Mouse (Mus musculus) adipocyte (in vitro differentiated cells): ENCODE measurements around the gene Chst10.

Source experiments
- DNase-seq: peaks from one replicate; pipeline ENCODE4 v3.0.0-alpha.2; 2016; ENCODE audit warnings: low spot score

The Chst10 gene

DNA sequence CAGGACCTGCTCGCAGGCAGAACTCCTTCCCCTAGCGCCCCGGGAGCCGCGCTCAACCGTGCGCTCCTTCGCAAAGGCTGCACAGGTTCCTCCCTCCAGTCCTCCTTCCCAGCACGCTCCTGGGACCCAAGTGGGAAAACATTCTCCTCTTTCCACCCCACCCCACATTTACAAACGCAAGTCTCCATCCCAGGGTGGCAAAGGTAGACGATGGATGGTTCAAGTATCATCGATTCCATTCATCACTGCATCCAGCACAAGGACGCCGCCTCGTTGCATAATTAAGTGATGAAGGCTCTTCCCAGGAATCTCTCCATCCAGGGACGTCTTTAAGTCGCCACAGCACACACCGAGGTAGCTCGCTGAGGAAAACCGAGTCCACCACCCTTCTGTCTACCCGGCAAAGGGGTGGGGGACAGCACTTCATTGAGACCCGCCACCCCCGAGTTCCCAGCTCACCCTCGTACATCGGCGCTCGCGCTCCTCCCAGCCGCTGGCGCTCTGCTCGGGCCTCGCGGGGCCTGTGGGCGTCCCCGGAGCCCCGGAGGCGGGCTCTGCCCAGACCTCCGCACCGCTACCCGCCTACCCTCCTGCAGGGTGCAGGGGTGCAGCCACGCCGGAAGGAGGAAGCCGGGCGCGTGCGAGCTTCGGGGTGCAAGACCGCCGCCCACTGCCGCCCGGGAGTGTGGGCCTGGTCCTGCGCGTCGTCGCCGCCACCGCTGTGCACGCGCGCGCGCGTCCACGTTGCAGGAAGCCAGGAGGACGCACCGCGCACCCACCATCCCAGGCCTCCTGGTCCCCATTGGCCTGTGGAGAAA, at the start of gene Chst10:
Gene Chst10 (minus strand): TSS at position 731 of the 818 bp plus-strand sequence.
- no peak for DNase-seq

- peak; percentile 22 for DNase-seq
These were observed 41.6 kb upstream of the Chst10 start for GRCm38 (mm10) chr1:38939608-38940007.

DNA sequence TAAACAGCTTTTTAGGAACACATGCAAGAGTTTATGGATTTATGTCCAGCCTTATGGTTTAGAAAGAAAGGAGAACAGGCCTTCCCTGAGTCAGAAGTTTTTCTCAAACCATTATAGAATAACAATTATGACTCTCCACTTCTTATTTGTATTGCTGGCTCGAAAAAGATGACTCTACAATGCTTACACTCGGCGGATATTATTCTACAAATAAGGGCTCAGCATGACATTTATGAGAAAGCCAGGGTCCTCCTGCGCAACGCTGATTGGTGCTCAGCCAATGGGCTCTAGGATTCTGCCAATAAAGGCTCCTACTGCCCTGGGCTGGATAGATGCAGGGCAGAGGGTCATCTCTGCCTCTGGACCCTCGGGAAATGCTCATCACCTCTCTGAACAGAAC, 40.9 kb upstream of the Chst10 start, which contains the start of gene Nms:
Gene Nms (plus strand): TSS at position 301 of the 400 bp plus-strand sequence.
- DNase-seq = no peak

GRCm38 (mm10) chr1:38936780-38937179, 38.8 kb upstream of the Chst10 start:
- DNase-seq = peak; percentile 8

DNA sequence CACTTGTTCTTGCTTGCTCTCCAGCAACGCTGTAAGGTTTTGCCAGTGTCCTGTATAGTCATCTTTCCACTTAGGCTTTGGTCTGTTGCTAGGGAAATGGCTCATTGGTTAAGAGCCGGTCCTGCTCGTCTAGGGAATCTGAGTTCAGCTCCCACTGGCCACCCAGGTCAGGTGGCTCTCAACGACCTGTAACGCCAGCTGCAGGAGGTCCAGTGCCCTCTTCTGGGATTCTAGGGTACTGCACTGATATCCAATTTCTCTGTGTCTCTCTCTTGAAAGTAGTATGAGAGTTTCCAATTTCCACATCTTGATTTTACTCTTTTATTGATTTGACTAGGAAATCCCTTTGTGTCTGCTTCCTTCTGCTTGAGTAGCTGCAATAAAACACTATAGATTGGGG, 36.7 kb upstream of the Chst10 start:
- DNase-seq = no peak

DNA sequence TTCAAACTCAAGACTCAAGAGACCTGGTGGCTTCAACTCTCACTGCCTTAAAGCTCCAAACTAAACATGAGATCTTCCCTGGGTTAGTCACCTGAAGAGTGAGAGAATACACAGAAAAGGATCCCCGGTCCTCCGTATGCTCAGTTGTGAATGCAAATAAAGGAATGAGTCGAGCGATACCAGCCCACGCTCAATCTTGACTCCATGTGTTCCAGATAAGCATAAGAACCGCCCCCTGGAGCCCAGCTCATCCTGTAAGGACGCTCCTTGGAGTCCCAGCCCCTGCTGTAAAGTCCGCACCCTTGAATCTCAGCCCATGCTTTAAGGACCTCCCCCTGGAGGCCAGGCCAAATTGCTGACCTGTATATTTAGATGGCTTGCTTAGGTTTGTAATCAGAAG, 32.8 kb upstream of the Chst10 start:
- no peak for DNase-seq

- no peak for DNase-seq
These were observed 31.5 kb upstream of the Chst10 start for GRCm38 (mm10) chr1:38929468-38929867.

DNA sequence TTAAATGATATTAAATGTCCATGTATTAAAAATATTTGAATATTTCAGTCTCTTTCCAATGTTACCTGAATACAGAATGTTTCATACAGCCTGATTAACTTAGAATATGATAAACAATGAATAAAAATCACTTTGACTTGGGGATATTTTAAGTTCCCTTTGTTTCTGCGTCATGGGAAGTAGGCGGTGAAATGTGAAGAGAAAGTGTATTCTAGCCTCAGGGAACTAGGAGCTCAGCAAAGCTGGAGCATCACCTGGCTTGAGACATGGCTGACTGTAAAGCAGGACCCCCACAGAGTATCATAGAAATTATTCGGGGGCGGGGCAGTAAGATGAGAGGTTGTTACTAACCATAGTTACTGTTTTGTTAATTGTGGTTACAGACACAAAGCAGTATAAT, 31.0 kb upstream of the Chst10 start:
- DNase-seq = no peak

DNA sequence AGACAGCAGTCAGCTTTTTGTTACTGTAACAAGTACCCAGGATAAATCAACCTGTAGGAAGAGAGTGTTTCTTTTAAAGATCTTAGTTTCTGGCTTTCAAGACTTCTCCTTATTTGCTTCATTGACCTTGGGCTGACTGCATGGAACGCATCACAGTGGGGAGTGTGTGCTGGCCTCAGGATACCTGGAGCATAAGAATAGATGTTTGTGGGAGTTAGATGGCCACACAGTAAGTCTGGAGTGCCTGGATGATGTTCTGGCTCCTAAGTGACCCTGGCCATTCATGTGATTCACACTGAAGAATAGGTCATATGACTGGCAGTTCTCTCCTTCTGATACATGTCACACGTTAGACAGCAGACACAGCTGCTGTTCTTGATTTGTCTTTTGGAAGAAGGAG, 6.0 kb upstream of the Chst10 start:
- no peak for DNase-seq

DNA sequence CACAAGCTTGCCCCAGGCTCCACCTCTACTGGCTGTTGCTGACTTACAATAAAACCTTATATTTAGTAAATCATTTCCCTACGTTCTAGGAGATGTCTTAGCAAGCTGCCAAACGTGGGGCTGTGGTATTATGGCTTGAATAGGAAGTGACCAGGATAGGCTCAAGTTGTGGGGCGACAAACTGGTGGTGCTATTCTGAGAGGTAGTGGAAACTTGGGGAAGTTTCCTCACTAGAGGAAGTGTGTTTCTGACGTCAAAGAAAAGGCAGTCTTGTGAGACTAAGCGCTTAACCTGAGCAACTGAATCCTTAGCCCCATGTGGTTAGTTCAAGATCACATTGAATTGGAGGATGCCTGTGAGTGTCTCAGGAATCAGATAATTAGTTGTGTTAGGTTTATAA, 4.6 kb upstream of the Chst10 start:
- no peak for DNase-seq

DNA sequence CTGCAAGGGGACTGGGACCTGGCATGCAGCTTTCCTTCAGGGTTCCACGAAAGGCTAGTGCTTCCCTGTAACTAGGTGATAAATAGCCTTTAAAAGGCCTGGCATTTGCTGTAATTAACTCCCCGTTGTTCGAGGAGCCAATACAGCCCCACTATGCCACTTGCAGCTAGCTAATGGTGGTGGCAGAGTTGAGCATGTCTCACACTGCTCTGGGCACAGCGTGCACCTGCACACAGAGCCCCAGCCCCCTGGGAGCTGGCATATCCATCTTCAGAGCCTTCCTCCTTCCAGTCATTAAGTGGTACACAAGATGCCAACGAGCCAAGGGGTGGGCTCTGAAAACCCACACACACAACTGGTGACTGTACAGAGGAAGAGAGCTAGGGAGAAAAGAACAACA, 4.9 kb downstream of the Chst10 start:
- no peak for DNase-seq

DNA sequence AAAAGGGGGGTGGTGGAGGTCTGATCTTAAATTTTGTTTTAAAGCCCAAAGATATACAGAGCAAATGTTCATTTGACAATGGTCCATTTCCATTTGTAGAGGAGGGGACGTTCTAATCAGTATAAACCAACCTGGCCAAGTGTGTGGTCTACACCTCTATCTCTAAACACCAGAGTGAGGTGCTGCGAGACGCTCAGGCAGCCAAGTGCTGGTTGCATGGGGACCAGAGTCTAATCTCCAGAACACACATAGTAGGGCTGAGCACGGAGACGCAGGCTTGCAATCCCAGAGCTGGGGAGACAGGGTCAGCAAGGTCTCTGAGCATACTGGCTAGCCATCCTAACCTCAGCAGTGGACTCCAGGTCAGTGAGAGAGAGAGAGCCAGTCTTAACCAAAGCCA, 6.5 kb downstream of the Chst10 start:
- no peak for DNase-seq

DNA sequence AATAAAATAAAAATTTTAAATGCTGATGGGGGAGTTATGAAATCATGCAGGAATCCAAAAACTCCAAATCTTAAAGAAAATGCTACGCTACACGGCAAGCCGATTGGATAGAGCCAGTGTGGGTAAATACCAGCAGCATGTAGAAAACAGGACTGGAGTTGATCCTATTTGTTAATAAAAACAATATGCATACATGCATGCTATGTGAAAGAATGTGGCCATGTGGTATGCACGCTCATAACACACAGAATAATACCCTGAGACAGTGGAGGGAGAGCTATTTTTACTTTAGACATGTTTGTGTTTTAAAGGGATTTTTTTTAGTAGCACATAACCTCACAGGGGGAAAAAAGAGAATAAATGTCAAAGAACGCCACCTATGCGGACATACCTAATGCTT, 9.2 kb downstream of the Chst10 start:
- DNase-seq = no peak

DNA sequence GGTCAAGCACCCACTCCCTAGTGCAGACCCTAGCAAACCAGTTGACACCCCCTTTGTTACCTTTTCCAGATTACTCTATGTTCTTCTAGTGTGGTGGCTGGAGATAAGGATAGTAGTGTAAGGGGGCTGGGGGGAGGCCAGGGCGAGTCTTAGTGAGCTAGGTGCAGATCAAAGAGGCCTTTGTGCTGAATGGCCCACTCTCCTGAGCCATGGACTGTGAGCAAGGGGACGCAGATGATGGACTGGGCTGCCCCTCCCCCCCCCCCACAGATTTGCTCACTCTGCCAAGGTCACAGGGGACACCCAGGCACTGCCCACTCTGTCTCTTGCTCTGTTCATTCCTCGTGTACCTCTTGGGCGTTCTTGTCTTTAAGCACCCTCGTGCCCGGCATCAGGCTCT, 10.9 kb downstream of the Chst10 start:
- no peak for DNase-seq

GRCm38 (mm10) chr1:38886602-38887001, 11.4 kb downstream of the Chst10 start:
- no peak for DNase-seq

DNA sequence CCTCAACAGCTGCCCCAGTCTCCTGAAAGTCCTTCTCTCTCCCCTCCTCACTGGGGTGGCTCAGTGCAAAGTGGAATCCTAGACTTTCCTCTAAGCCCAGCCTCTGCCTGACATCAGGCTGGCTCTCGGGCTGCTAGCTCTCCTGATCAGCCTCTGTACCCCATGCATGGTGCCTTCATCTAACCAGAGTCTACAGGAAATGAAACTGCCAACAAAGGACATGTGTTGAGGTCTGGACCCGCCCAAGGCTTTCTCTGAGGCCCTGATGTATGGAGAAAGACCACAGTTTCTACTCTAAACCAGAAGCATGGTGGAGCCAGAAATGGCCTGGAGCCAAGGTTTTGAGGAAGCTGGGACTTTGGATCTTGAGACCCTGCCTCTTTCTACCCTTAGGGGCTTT, 12.0 kb downstream of the Chst10 start:
- DNase-seq = no peak

DNA sequence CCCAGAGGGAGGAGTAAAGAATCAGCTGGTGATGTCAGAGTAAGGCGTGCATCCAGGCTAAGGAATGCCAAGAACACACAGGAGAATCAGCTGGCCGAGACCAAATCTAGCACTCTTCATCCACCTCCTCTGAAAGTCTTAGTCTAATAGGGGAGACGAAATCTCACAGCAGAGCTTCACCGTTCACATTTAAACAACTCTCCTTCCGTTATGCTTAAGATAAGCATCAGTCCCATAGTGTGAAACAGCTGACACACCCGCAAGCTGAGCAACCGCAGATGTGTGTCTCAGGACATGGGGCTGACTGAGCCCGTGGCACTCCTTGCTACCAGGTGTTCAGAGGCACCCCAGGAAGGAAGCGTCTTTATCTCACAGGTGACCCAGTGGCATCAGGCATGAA, 14.2 kb downstream of the Chst10 start:
- no peak for DNase-seq

- DNase-seq = no peak
These were observed 15.2 kb downstream of the Chst10 start for GRCm38 (mm10) chr1:38882746-38883145.

DNA sequence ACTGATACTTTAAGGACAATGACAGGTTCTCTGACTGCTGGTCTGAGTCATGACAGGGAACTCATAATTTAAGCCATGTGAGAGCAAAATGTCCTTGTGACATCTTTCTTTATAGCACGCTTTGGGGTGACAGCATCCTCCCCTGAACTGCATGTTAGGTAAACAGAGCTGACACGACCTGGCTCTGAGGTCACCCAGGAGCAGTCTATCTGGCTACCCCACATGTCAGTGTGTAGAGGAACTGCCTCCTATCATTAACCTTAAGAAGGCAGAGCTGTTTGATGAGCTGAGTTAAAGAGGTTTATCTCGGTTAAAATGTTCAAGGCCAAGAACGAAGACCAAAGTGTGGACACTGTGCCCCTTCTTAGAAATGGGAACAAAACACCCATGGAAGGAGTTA, 16.6 kb downstream of the Chst10 start:
- DNase-seq = no peak

- DNase-seq = no peak
These were observed 21.1 kb downstream of the Chst10 start for GRCm38 (mm10) chr1:38876671-38877382.

DNA sequence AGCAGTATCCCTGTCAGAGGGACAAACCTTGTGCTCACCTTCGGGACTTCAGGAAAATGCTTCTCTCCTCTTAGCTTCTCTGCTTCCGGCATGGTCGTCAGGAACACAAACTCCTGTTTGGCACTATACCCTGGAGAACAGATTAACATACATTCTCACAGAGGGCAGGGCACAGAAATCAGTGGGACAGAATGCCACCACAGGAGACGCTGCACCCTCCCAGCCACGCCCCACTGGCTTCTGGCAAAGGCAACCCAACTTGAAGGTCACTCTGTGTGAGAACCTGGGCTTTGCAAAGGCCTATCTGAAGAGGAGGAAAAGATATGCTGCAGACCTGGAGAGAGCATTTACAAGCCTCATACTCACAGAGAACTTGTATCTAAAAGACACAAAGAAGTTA, 24.1 kb downstream of the Chst10 start:
- no peak for DNase-seq

DNA sequence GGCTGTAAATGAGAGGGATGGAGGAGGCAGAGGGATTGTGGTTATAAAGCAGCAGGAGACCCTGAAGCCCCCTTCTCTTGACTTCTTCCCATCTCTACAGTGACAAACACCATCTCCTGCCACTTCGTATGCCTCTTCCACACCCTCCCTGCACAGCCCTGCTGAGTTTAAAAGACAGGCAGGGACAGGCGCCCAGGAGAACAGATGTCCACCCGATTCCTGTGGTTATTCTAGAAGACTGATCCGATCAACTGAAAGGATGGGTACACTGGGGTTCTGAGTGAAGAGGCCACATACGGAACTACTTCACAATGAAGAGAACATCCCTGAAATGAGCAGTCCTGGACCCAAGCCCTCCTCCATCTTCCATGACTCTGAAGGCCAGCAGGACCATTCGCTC, 26.1 kb downstream of the Chst10 start:
- no peak for DNase-seq

- no peak for DNase-seq
These were observed 28.4 kb downstream of the Chst10 start for GRCm38 (mm10) chr1:38869398-38870195.
